Mouse (Mus musculus) forebrain, embryonic 15.5 days (tissue): ENCODE results near the gene Cers5. TPM values are rescaled to one million over a fixed set of nuclear protein-coding genes. Genes with fewer than 3 reads are reported as not detected.
"Not testable (repeated sequence)": the region's sequence is repeated elsewhere in the genome, so short reads cannot be mapped to it uniquely, and the experiment has no call there.

Experiments used
- ATAC-seq: fragments of 200-750 bp; cut with Nextera tagmentation; replicated peaks from 2 replicates; pipeline ENCODE4 v1.8.0; 2017; ENCODE audit warnings: mild to moderate bottlenecking, moderate TSS enrichment, moderate library complexity
- H3K27ac ChIP-seq: fragments of 300-500 bp; sonication (generic); replicated peaks from 2 replicates; pipeline ENCODE4 v1.5.1; 2015; ENCODE audit warnings: mild to moderate bottlenecking, inconsistent platforms
- H3K27me3 ChIP-seq: fragments of 300-500 bp; sonication (generic); 2 replicates; pipeline ENCODE4 v1.6.1; 2015; ENCODE audit warnings: inconsistent platforms
- H3K36me3 ChIP-seq: fragments of 300-500 bp; sonication (generic); 2 replicates; pipeline ENCODE4 v1.6.1; 2015; ENCODE audit warnings: mild to moderate bottlenecking, inconsistent platforms
- H3K4me1 ChIP-seq: fragments of 300-500 bp; sonication (generic); 2 replicates; pipeline ENCODE4 v1.6.1; 2015; ENCODE audit warnings: inconsistent platforms
- H3K4me2 ChIP-seq: fragments of 300-500 bp; sonication (generic); replicated peaks from 2 replicates; pipeline ENCODE4 v1.6.1; 2015; ENCODE audit warnings: mild to moderate bottlenecking, inconsistent platforms
- H3K4me3 ChIP-seq: fragments of 300-500 bp; sonication (generic); 2 replicates; pipeline ENCODE4 v1.5.1; 2015; ENCODE audit warnings: mild to moderate bottlenecking, inconsistent platforms
- H3K9ac ChIP-seq: fragments of 300-500 bp; sonication (generic); replicated peaks from 2 replicates; pipeline ENCODE4 v1.6.1; 2015; ENCODE audit warnings: mild to moderate bottlenecking, inconsistent platforms
- H3K9me3 ChIP-seq: fragments of 300-500 bp; sonication (generic); 2 replicates; pipeline ENCODE4 v1.6.1; 2016; ENCODE audit warnings: inconsistent platforms
- WGBS: fragments of 180-500 bp; shearing (Covaris S2); methylation state at CpG from one replicate; pipeline ENCODE4 v1.1.7; 2015; ENCODE audit warnings: mixed read lengths; 5-methylcytosine and 5-hydroxymethylcytosine counted together
- polyA plus RNA-seq: library from polyadenylated mRNA; unstranded; fragments of >200 nt; fragmentation: Nextera tagmentation; extraction: Ambion mirVana; gene quantifications from 2 replicates; pipeline ENCODE4 v1.2.1, GENCODE M21; 2015

Cers5 gene
- polyA plus RNA-seq, 1 experiment from 2014 or later, result 69.4 TPM

DNA sequence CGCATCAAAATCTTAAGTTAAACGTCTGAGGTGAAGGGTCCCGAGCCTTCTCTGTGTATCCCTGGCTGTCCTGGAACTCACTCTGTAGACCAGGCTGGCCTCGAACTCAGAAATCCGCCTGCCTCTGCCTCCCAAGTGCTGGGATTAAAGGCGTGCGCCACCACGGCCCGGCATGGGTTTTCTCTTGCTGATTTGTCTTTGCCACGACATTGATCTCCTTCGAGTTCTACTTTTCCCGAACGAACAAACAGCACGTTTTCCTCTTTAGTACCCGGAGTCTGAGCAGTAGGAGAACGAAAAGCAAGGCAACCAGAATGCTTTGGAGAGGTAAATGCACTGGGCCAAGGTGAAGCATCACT lies 71.1 kb downstream of the Cers5 start:
- Histone ChIP-seq H3K4me3 (peak overlapping the region; percentile 74), H3K4me1 (peaks cover 37% of the 10 kb centered on the region), H3K9ac (peak overlapping the region; percentile 95), H3K36me3 (peaks cover 39% of the 10 kb centered on the region), H3K4me2 (peak overlapping the region; percentile 32), H3K27ac (peak overlapping the region; percentile 95)
- H3K27me3 ChIP-seq, H3K9me3 ChIP-seq: not testable (repeated sequence)
- 49% methylated on average over 16 of the region's 16 CpGs for WGBS
- peak; percentile 3; the same call in 1 of the 2 replicates for ATAC-seq

DNA sequence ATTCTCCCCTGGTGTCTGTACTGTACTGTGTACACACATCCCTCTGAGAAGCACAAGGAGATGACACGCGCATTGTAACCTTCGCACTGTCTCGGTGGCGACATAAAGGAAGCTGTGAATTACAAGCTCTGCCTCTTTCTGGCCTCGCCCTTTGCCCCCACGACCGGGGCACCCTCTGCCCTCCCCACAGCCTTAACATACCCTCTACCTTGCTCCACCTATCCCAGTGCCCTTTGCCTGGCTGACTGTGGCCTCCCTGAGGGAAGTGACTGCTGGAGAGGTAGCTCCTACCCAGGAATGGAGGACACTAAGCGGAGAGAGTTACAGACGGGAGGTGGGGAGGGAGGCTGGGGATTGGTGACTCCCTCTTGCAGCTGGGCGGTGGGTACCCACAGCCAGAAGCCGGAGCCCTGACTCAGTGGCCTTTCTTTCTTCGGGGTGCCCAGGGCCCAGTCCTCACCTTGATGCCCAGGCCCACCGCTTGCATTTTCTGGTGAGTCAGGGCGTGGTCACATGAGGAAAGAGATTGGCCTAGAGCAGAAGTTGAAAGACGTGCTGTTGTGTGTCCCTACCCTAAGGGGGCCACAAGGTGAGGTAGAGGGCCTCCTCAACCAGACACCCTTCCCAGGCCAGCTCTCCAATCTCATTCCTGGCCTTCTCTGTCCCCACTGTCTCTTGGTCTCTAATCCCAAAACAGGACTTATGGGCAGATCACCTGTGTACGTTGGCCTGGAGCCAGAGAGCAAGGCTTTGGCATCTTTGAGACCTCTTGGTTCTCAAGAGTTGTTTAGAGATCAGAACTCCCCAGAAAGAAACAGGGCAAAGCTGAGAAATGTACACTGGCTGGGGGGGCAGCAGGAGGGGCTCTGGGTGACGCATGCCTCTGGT lies 72.2 kb downstream of the Cers5 start:
- peaks cover 32% of the 10 kb centered on the region for H3K4me1 ChIP-seq
- H3K4me2 ChIP-seq, result no peak overlapping the region
- H3K27me3 ChIP-seq, result no peaks in the 10 kb centered on the region
- H3K27ac ChIP-seq, result no peak overlapping the region
- no peak for ATAC-seq
- no peak overlapping the region for H3K9ac ChIP-seq
- H3K36me3 ChIP-seq, result peaks cover 38% of the 10 kb centered on the region
- WGBS, result 91% methylated on average over 18 of the region's 18 CpGs
- no peaks in the 10 kb centered on the region for H3K9me3 ChIP-seq
- H3K4me3 ChIP-seq, result no peak overlapping the region

DNA sequence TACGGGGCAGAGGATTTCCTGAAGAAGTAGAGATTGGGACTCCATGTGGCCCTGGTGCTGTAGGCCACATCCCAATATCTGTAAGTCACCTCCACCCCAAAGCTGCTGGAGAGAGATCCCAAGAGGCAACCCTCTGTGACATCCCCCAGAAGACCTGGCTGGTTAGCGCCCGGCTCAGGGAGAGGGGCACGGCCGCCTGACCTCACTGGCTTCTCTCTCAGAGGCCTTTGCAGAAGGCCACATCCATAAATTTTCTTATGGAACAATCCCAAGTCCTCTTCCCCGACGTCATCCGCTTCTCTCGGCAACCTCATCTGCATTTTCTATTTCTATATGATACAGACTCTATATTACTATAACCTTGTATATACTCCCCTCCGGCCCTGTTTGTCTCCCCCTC lies 73.0 kb downstream of the Cers5 start:
- Histone ChIP-seq H3K9me3 (no peaks in the 10 kb centered on the region), H3K9ac (no peak overlapping the region), H3K4me3 (no peak overlapping the region), H3K4me1 (peaks cover 27% of the 10 kb centered on the region), H3K27me3 (no peaks in the 10 kb centered on the region), H3K4me2 (no peak overlapping the region), H3K36me3 (peaks cover 33% of the 10 kb centered on the region; the same call in 1 of the 2 replicates), H3K27ac (no peak overlapping the region)
- WGBS, result 89% methylated on average over 10 of the region's 10 CpGs
- ATAC-seq, result no peak

DNA sequence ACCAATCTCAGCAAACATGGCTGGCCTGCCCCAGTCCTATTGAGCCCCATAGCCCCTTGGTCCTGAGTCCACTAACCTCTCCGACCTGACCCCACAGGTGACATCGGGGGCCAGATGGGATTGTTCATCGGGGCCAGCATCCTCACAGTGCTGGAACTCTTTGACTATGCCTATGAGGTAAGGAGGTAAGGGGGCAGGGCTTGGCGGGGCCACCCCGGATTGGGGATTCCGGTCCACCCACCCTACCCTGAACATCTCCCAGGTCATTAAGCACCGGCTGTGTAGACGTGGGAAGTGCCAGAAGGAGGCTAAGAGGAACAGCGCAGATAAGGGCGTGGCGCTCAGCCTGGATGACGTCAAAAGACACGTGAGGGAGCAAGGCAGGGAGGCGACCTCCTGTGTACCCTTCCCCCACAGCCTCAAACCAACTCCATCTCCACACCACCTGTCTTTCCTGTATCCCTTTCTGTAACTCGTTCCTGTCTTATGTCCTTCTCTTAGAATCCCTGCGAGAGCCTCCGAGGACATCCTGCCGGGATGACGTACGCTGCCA lies 74.1 kb downstream of the Cers5 start:
- Histone ChIP-seq H3K36me3 (peaks cover 28% of the 10 kb centered on the region; the same call in 1 of the 2 replicates), H3K4me2 (no peak overlapping the region), H3K9ac (no peak overlapping the region; the same call in 1 of the 2 replicates), H3K27me3 (no peaks in the 10 kb centered on the region), H3K4me1 (peaks cover 16% of the 10 kb centered on the region), H3K9me3 (no peaks in the 10 kb centered on the region), H3K27ac (no peak overlapping the region), H3K4me3 (no peak overlapping the region)
- WGBS, result 38% methylated on average over 20 of the region's 20 CpGs
- ATAC-seq, result no peak

DNA sequence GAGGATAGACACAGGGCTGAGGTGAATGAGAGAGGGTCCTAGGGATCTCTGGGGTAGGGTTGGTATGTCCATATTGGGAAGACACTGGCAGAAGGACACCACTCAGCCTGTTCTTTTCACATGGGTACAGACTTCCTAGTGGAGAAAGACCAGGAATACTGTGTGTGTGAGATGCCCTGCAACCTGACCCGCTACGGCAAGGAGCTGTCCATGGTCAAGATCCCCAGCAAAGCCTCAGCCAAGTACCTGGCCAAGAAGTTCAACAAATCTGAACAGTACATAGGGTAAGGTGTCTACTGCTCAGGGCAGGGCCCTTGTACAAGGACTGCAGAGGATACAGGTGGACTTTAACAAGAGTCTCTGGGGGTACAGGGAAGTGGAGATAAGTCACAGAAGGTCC lies 75.4 kb downstream of the Cers5 start:
- Histone ChIP-seq H3K4me1 (0 out of 2 replicates have a peak, but pooled peaks cover 8% of the 10 kb centered on the region), H3K9me3 (no peaks in the 10 kb centered on the region), H3K9ac (no peak overlapping the region), H3K27me3 (no peaks in the 10 kb centered on the region), H3K36me3 (peaks cover 28% of the 10 kb centered on the region; the same call in 1 of the 2 replicates), H3K4me3 (no peak overlapping the region), H3K4me2 (no peak overlapping the region), H3K27ac (no peak overlapping the region)
- WGBS, result 33% methylated on average over 2 of the region's 2 CpGs
- ATAC-seq, result no peak

DNA sequence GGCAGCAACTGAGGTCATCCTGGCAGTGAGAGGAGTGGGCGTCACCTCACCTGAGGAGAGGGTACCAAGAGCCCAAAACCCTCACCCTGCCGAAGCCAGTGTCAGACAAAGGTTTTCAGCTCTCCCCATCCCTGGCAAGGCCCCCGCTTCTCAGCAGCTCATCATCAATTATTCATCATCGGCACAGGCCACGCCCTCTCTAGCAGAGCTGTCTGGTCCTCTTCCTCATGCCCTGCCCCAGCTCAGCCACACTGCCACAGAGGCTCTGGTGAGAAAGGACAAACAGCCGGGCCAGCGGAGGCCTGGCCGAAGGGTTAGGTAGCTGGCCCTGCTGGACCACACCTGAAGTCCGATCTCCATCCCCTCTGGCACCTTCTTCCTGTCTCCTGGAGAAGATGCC lies 80.7 kb downstream of the Cers5 start:
- Histone ChIP-seq H3K9ac (no peak overlapping the region), H3K9me3 (no peaks in the 10 kb centered on the region), H3K27me3 (no peaks in the 10 kb centered on the region), H3K36me3 (peaks cover 10% of the 10 kb centered on the region; the same call in 1 of the 2 replicates), H3K4me1 (peaks cover 6% of the 10 kb centered on the region; the same call in 1 of the 2 replicates), H3K4me3 (no peak overlapping the region), H3K4me2 (no peak overlapping the region), H3K27ac (no peak overlapping the region)
- 58% methylated on average over 9 of the region's 9 CpGs for WGBS
- 0 out of 2 replicates have a peak, but pooled peaks have one; percentile 44 for ATAC-seq

DNA sequence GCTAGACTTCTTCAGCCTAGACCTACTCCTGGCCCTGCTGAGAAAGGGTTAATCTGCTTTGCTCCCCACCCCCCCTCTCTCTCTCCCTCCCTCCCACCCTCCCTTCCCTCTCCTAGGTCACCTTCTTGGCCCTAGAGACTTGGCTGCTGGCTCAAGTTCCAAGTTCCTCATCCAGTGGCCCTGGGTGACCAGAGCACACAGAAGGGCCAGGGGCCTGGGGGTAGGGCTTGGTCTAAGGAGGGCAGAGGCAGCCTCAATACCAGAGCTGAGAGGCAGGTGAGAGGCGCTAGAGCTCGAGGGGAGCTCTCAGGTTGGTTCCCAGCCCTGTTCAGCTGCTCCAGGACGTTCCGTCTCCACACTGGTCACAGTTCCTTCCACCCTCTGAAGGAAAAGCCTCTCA lies 81.8 kb downstream of the Cers5 start:
- Histone ChIP-seq H3K4me3 (no peak overlapping the region), H3K4me2 (no peak overlapping the region), H3K4me1 (peaks cover 6% of the 10 kb centered on the region; the same call in 1 of the 2 replicates), H3K9me3 (no peaks in the 10 kb centered on the region), H3K27ac (no peak overlapping the region), H3K27me3 (no peaks in the 10 kb centered on the region), H3K9ac (no peak overlapping the region), H3K36me3 (peaks cover 5% of the 10 kb centered on the region; the same call in 1 of the 2 replicates)
- 27% methylated on average over 4 of the region's 4 CpGs for WGBS
- ATAC-seq, result no peak

DNA sequence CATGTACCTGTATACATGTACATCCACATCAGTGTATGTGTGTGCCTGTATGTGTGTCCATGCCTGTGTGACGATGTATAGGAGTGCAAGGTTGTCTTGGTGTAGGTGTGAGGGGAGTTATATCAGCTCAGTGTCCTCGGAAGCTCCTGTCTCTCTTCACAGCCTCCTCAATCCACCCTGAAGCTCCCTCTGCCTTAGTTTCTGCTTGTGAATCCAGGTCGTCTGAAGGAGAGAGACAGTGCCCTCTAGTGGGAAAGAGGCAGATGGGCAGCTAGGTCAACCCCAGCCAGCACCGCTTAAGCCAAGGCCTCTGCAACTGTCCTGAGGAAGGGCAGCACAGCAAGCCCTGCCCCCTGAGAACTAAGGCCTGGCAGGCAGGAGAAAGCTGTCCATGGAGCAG lies 84.0 kb downstream of the Cers5 start:
- Histone ChIP-seq H3K27ac (no peak overlapping the region), H3K27me3 (no peaks in the 10 kb centered on the region), H3K4me1 (peaks cover 6% of the 10 kb centered on the region; the same call in 1 of the 2 replicates), H3K36me3 (peaks cover 8% of the 10 kb centered on the region; the same call in 1 of the 2 replicates), H3K4me3 (no peak overlapping the region), H3K9me3 (no peaks in the 10 kb centered on the region), H3K9ac (no peak overlapping the region), H3K4me2 (no peak overlapping the region)
- 3% methylated on average over 4 of the region's 4 CpGs for WGBS
- peak; percentile 69 for ATAC-seq

Other genes starting within 250 kb of the Cers5 start
- 17.0 and 18.9 TPM in 2 replicates for gene Faim2, start 244.7 kb downstream of the Cers5 start, polyA plus RNA-seq
- not detected in 2 replicates for gene Aqp2, start 193.8 kb downstream of the Cers5 start, polyA plus RNA-seq
- gene Aqp5, start 182.1 kb downstream of the Cers5 start, polyA plus RNA-seq, result 0.38 TPM in 1 of 2 replicates, not detected in the other
- gene Aqp6, start 171.5 kb downstream of the Cers5 start, polyA plus RNA-seq, result not detected in 2 replicates
- gene Racgap1, start 121.2 kb downstream of the Cers5 start, polyA plus RNA-seq, result 113 and 118 TPM in 2 replicates
- gene Asic1, start 102.5 kb downstream of the Cers5 start, polyA plus RNA-seq, result 26.0 and 30.4 TPM in 2 replicates
- gene Smarcd1, start 70.8 kb downstream of the Cers5 start, polyA plus RNA-seq, result 121 and 124 TPM in 2 replicates
- gene Gm17349, start 67.4 kb downstream of the Cers5 start, polyA plus RNA-seq, result not detected in 2 replicates
- 1.9 and 2.6 TPM in 2 replicates for gene Gpd1, start 55.4 kb downstream of the Cers5 start, polyA plus RNA-seq
- 175 and 190 TPM in 2 replicates for gene Cox14, start 47.3 kb downstream of the Cers5 start, polyA plus RNA-seq
- gene Lima1, start 102.6 kb upstream of the Cers5 start, polyA plus RNA-seq, result 37.9 and 38.4 TPM in 2 replicates
- not detected in 2 replicates for gene Fam186a, start 194.2 kb upstream of the Cers5 start, polyA plus RNA-seq
- 23.9 and 27.4 TPM in 2 replicates for gene Larp4, start 197.2 kb upstream of the Cers5 start, polyA plus RNA-seq